Mouse (Mus musculus): Measurements from ENCODE around the gene Vwc2l. TPM values are rescaled to one million over a fixed set of nuclear protein-coding genes. Genes with fewer than 3 reads are reported as not detected.

Gene Vwc2l
- 2.1 and 2.4 TPM in 2 replicates for polyA plus RNA-seq (2021; fragmentation: Nextera tagmentation)
- long read RNA-seq, experiment 1, full-length matches to known transcripts: 13 of 23 reads
- long read RNA-seq, experiment 1, partial matches to known transcripts: 1 of 23 reads
- long read RNA-seq, experiment 1, other reads (novel, unspliced or antisense): 9 of 23 reads
- long read RNA-seq, experiment 2, full-length matches to known transcripts: 1 of 4 reads
- long read RNA-seq, experiment 2, partial matches to known transcripts: 0 of 4 reads
- long read RNA-seq, experiment 2, other reads (novel, unspliced or antisense): 3 of 4 reads

DNA sequence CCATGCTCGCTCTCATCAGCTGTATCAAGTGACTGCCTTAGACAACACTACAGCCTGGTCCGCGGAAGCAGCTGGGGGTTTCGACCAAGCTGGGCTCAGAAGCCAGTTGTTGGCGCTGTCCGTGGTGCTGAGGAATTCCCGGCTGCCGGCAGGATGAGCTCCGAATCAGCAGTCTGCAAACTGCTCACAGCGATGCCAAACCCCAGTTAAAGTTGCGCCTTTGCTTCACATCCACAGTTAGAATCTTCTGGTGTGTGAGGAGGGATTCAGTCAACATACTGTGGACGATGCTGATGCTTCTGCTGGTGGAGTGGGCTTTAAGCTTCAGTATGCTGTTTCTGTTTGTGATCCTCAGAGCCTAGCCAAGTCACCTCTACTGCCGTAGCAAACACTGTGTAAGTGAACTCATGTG, at the start of gene Vwc2l:
Gene Vwc2l (plus strand): TSS at position 61 of the 412 bp plus-strand sequence.

All from left cerebral cortex, adult 6 months (tissue).